ENCODE assay signal across 25 mouse cellular contexts in the genomic region with DNA sequence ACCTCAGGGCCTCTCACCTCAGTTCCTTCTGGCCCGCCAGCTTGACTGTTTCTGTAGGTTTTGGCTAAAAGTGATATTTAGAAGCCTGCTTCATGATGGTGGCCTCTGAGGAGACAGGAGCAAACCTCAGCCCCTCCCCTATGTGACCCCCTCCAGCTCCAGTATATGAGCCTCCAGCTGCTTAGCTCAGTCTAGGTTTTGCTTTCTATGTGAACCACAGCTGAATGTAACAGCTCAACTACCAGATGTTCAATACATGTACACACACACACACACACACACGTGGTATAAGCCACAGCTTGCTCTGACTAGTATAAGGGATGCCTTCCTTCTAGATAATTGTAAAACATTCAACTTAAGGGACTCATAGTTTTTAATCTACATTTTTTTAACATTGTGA. TPM values are rescaled to one million over a fixed set of nuclear protein-coding genes. Genes with fewer than 3 reads are reported as not detected.
A peak's percentile ranks its signal among the peaks of the same experiment; 100 is the strongest.
DNase-seq lines count a peak whose midpoint lies in the region; ATAC-seq and TF ChIP-seq lines count a peak whose summit lies in the region.
"Had no signal": no experiment of that assay in that cellular context is flagged by ENCODE, and none has a peak within 500 bp of the region (broad histone marks: within the 10 kb centered on the region; RNA-seq: fewer than 3 reads in every experiment).

No protein-coding gene starts in this region.

- DNase-seq in heart, adult 11 months = no peak
- DNase-seq in layer of hippocampus, adult 2 months (ENCODE audit: low spot score in 2 of 2) = no peak
- DNase-seq in layer of hippocampus, adult 11-12 months (ENCODE audit: low spot score) = no peak
- peak; percentile 22 for DNase-seq in thymus, postnatal 0 days (ENCODE audit: low spot score)
- no peak for DNase-seq in thymus, postnatal 10 days (ENCODE audit: low spot score in 2 of 2)
- DNase-seq: adrenal gland, postnatal 14 days; B cell, adult 2 months; cerebellum, adult 11 months; cerebellum, adult 9-11 months; heart, postnatal 36 days; kidney, adult 11 months had no signal

- H3K4me2 ChIP-seq in heart, embryonic 13.5 days = peak overlapping the region; percentile 25; the same call in 1 of the 2 replicates
- H3K4me2 ChIP-seq in myocyte (ENCODE audit: low read depth) = peak overlapping the region; percentile 44
- H3K4me2 ChIP-seq: embryonic facial prominence, embryonic 12.5 days; forebrain, embryonic 12.5 days; forebrain, embryonic 15.5 days; hindbrain, embryonic 13.5 days; intestine, embryonic 15.5 days had no signal

- no peaks in the 10 kb centered on the region for H3K36me3 ChIP-seq in heart, embryonic 13.5 days
- H3K36me3 ChIP-seq in myocyte (ENCODE audit: control insufficient read depth, insufficient read depth) = no peaks in the 10 kb centered on the region
- H3K36me3 ChIP-seq: embryonic facial prominence, embryonic 12.5 days; forebrain, embryonic 12.5 days; forebrain, embryonic 15.5 days; heart, embryonic 12.5 days; hindbrain, embryonic 10.5 days; hindbrain, embryonic 13.5 days; intestine, embryonic 15.5 days had no signal

- no peak for TF ChIP-seq CTCF in layer of hippocampus, adult 2 months (conservative IDR thresholded peaks at IDR 0.05)

- H3K27ac ChIP-seq in heart, embryonic 13.5 days (replicated peaks) = peak overlapping the region; percentile 71; the same call in 1 of the 2 replicates
- peak overlapping the region; percentile 94 for H3K27ac ChIP-seq in layer of hippocampus, adult 2 months
- H3K27ac ChIP-seq: embryonic facial prominence, embryonic 12.5 days; forebrain, embryonic 12.5 days; forebrain, embryonic 15.5 days; intestine, embryonic 15.5 days had no signal

- H3K79me2 ChIP-seq in myocyte (ENCODE audit: control insufficient read depth, insufficient read depth) = no peaks in the 10 kb centered on the region

- no peaks in the 10 kb centered on the region for H3K9me3 ChIP-seq in heart, embryonic 13.5 days
- H3K9me3 ChIP-seq: embryonic facial prominence, embryonic 12.5 days; forebrain, embryonic 12.5 days; forebrain, embryonic 15.5 days; heart, embryonic 12.5 days; hindbrain, embryonic 10.5 days; hindbrain, embryonic 13.5 days; intestine, embryonic 15.5 days had no signal

- ATAC-seq in heart, embryonic 13.5 days (ENCODE audit: extremely low read depth, insufficient number of reproducible peaks, low FRiP score, low TSS enrichment) = no peak
- no peak for ATAC-seq in megakaryocyte-erythroid progenitor cell, adult 5-6 weeks (replicated peaks; ENCODE audit: low FRiP score, low TSS enrichment, poor library complexity, severe bottlenecking)
- ATAC-seq: CD4-positive, CD25-positive, alpha-beta regulatory T cell, adult 4 months; forebrain, embryonic 15.5 days; hindbrain, embryonic 16.5 days; intestine, embryonic 15.5 days; Patski had no signal

- H3K4me3 ChIP-seq in heart, embryonic 13.5 days = no peak overlapping the region
- no peak overlapping the region for H3K4me3 ChIP-seq in layer of hippocampus, adult 2 months
- H3K4me3 ChIP-seq in myocyte = no peak overlapping the region
- H3K4me3 ChIP-seq: embryonic facial prominence, embryonic 12.5 days; erythroblast, embryonic 14.5 days; forebrain, embryonic 12.5 days; forebrain, embryonic 15.5 days; heart, embryonic 12.5 days; hindbrain, embryonic 10.5 days; hindbrain, embryonic 13.5 days; intestine, embryonic 15.5 days had no signal

- H3K4me1 ChIP-seq in heart, embryonic 13.5 days = peaks cover 57% of the 10 kb centered on the region

- H3K9ac ChIP-seq in heart, embryonic 13.5 days = no peak overlapping the region
- H3K9ac ChIP-seq: embryonic facial prominence, embryonic 12.5 days; forebrain, embryonic 12.5 days; forebrain, embryonic 15.5 days; intestine, embryonic 15.5 days had no signal

- WGBS in heart, embryonic 13.5 days = 67% methylated on average over 2 of the region's 2 CpGs

- no peak overlapping the region for H3ac ChIP-seq in myocyte (ENCODE audit: control insufficient read depth, insufficient read length)

- no peak for TF ChIP-seq POLR2A in myocyte (IDR thresholded peaks at IDR 0.05; ENCODE audit: insufficient read length, low read depth)

- peaks cover 35% of the 10 kb centered on the region for H3K27me3 ChIP-seq in heart, embryonic 13.5 days (replicated peaks)
- no peaks in the 10 kb centered on the region for H3K27me3 ChIP-seq in myocyte (ENCODE audit: control insufficient read depth, insufficient read depth, insufficient read length)
- H3K27me3 ChIP-seq: Patski had no signal

TF ChIP-seq in myocyte, 11 proteins besides CTCF, POLR2A, EP300 and RAD21:
- TF ChIP-seq POLR2AphosphoS2 (IDR thresholded peaks at IDR 0.05; ENCODE audit: insufficient read length, low read depth) (no peak), E2F4 (IDR thresholded peaks at IDR 0.05; ENCODE audit: insufficient read depth) (no peak), MYOD1 (IDR thresholded peaks at IDR 0.05; ENCODE audit: control insufficient read depth in 1 of 3, insufficient read length in 2 of 3, low read depth in 2 of 3) (peak; percentile 33 to 75 (median 45)), USF1 (IDR thresholded peaks at IDR 0.05; ENCODE audit: low read depth) (peak; percentile 21), CEBPB (IDR thresholded peaks at IDR 0.05; ENCODE audit: insufficient read depth, poor library complexity, severe bottlenecking) (no peak), SRF (IDR thresholded peaks at IDR 0.05; ENCODE audit: control insufficient read depth, insufficient read length, low read depth) (no peak), REST (IDR thresholded peaks at IDR 0.05; ENCODE audit: insufficient read depth, insufficient read length) (no peak), MAX (IDR thresholded peaks at IDR 0.05; ENCODE audit: low read depth) (no peak), TCF12 (IDR thresholded peaks at IDR 0.05; ENCODE audit: insufficient read depth, poor library complexity, severe bottlenecking) (peak; percentile 36), TCF3 (IDR thresholded peaks at IDR 0.05; ENCODE audit: insufficient read length, low read depth) (no peak), MYOG (IDR thresholded peaks at IDR 0.05; ENCODE audit: control insufficient read depth in 1 of 3, insufficient read depth in 1 of 3, insufficient read length in 2 of 3, low read depth in 2 of 3) (no peak)
TF ChIP-seq in myocyte: peak in this region for 3.

RNA-seq across cellular contexts. Expression of gene Lmf1, which starts 2.9 kb away (rescaled TPM):
- 30.2 and 35.7 TPM in 2 replicates for polyA plus RNA-seq in heart, embryonic 13.5 days (2015; fragmentation: Nextera tagmentation; extraction: Ambion mirVana)
- total RNA-seq in layer of hippocampus, adult 2 months (2021) = 10 to 100 TPM; 25.5 to 31.2 TPM
- polyA plus RNA-seq in thymus, postnatal 0 days (2015; fragmentation: Nextera tagmentation; extraction: Ambion mirVana) = 15.5 and 16.1 TPM in 2 replicates
- polyA plus RNA-seq in myocyte (2012; fragmentation: generic; extraction: Trizol) = 36.3 TPM
- 17.6 and 24.2 TPM in 2 replicates for total RNA-seq in megakaryocyte-erythroid progenitor cell, adult 5-6 weeks (2014; fragmentation: Nextera tagmentation)
- 3.2 and 4.8 TPM in 2 replicates for total RNA-seq in megakaryocyte-erythroid progenitor cell, adult 5-6 weeks (2017)

RNA-seq across cellular contexts. Expression of gene Sox8, which starts 5.5 kb away (rescaled TPM):
- 0.53 and 1.5 TPM in 2 replicates for polyA plus RNA-seq in heart, embryonic 13.5 days (2015; fragmentation: Nextera tagmentation; extraction: Ambion mirVana)
- total RNA-seq in layer of hippocampus, adult 2 months (2021) = 10 to 100 TPM; 47.7 to 55.7 TPM
- polyA plus RNA-seq in thymus, postnatal 0 days (2015; fragmentation: Nextera tagmentation; extraction: Ambion mirVana) = 0.23 and 0.26 TPM in 2 replicates
- polyA plus RNA-seq in myocyte (2012; fragmentation: generic; extraction: Trizol) = 14.3 TPM
- total RNA-seq in megakaryocyte-erythroid progenitor cell, adult 5-6 weeks (2014; fragmentation: Nextera tagmentation) = not detected in 2 replicates
- total RNA-seq in megakaryocyte-erythroid progenitor cell, adult 5-6 weeks (2017) = not detected in 2 replicates
- polyA plus RNA-seq: CD4-positive, CD25-positive, alpha-beta regulatory T cell, adult 4 months; erythroblast, embryonic 14.5 days had no signal
